Mouse (Mus musculus) E14TG2a.4 (cell line): ENCODE data around the gene Edrf1.

Experiments
- H3K27me3 ChIP-seq: 2 replicates; pipeline ENCODE4 v1.6.1; 2014; ENCODE audit warnings: low read length, control low read depth; ENCODE audit not compliant: insufficient read depth
- H3K36me3 ChIP-seq: 2 replicates; pipeline ENCODE4 v1.6.1; 2014; ENCODE audit warnings: low read length, control low read depth; ENCODE audit not compliant: insufficient read depth
- H3K4me1 ChIP-seq: replicated peaks from 2 replicates; pipeline ENCODE4 v1.6.1; 2014; ENCODE audit warnings: low read depth, low read length, control low read depth
- H3K4me3 ChIP-seq: replicated peaks from 2 replicates; pipeline ENCODE4 v1.5.1; 2014; ENCODE audit warnings: mild to moderate bottlenecking, low read length
- H3K9me3 ChIP-seq: 2 replicates; pipeline ENCODE4 v1.6.1; 2014; ENCODE audit warnings: low read length, control low read depth
- CTCF ChIP-seq: conservative IDR thresholded peaks from 2 replicates; pipeline ENCODE4 v1.5.1; 2014; ENCODE audit warnings: low read length
- NANOG ChIP-seq: IDR thresholded peaks from 2 replicates; pipeline ENCODE4 v1.6.1; 2014; ENCODE audit warnings: borderline replicate concordance, low read length, mixed read lengths
- POU5F1 ChIP-seq: IDR thresholded peaks from 2 replicates; pipeline ENCODE4 v1.6.1; 2014; ENCODE audit warnings: low read length, borderline replicate concordance

Edrf1 gene

GRCm38 (mm10) chr7:133637361-133638305 lies at the start of gene Edrf1:
Gene Edrf1 (plus strand): TSS chr7:133637543.
- Histone ChIP-seq H3K27me3 (no peaks in the 10 kb centered on the region), H3K4me1 (peaks cover 25% of the 10 kb centered on the region), H3K36me3 (peaks cover 38% of the 10 kb centered on the region), H3K9me3 (no peaks in the 10 kb centered on the region), H3K4me3 (peak within 1 kb of the TSS; percentile 96)
- TF ChIP-seq CTCF (no peak), NANOG (no peak), POU5F1 (no peak)

- H3K27me3 ChIP-seq, result peaks cover 3% of the 10 kb centered on the region; the same call in 1 of the 2 replicates
- H3K36me3 ChIP-seq, result no peaks in the 10 kb centered on the region
Measured at GRCm38 (mm10) chr7:133591750-133592149, 45.6 kb upstream of the Edrf1 start.

GRCm38 (mm10) chr7:133600558-133600957 lies 36.8 kb upstream of the Edrf1 start:
- TF ChIP-seq CTCF (no peak), POU5F1 (no peak), NANOG (no peak)
- Histone ChIP-seq H3K27me3 (peaks cover 7% of the 10 kb centered on the region; the same call in 1 of the 2 replicates), H3K4me1 (peaks cover 24% of the 10 kb centered on the region), H3K9me3 (no peaks in the 10 kb centered on the region), H3K36me3 (no peaks in the 10 kb centered on the region), H3K4me3 (no peak overlapping the region)

More at GRCm38 (mm10) chr7:133591750-133592149, 45.6 kb upstream of the Edrf1 start:
- TF ChIP-seq CTCF (no peak), NANOG (no peak)
- H3K4me1 ChIP-seq, result 0 out of 2 replicates have a peak, but pooled peaks cover 11% of the 10 kb centered on the region
- H3K9me3 ChIP-seq, result peaks cover 5% of the 10 kb centered on the region
- H3K4me3 ChIP-seq, result no peak overlapping the region

GRCm38 (mm10) chr7:133602058-133602457 lies 35.3 kb upstream of the Edrf1 start, which contains the start of gene Tex36:
Gene Tex36 (minus strand): TSS chr7:133602158.
- Histone ChIP-seq H3K27me3 (peaks cover 7% of the 10 kb centered on the region; the same call in 1 of the 2 replicates), H3K9me3 (no peaks in the 10 kb centered on the region), H3K4me3 (no peak within 1 kb of the TSS), H3K36me3 (no peaks in the 10 kb centered on the region), H3K4me1 (peaks cover 29% of the 10 kb centered on the region)
- no peak for TF ChIP-seq CTCF
- TF ChIP-seq POU5F1, result no peak
- no peak for TF ChIP-seq NANOG

- peaks cover 32% of the 10 kb centered on the region for H3K4me1 ChIP-seq
- no peak overlapping the region for H3K4me3 ChIP-seq
- TF ChIP-seq NANOG (no peak), CTCF (no peak), POU5F1 (no peak)
- H3K9me3 ChIP-seq, result no peaks in the 10 kb centered on the region
- H3K36me3 ChIP-seq, result no peaks in the 10 kb centered on the region
- peaks cover 7% of the 10 kb centered on the region; the same call in 1 of the 2 replicates for H3K27me3 ChIP-seq
Measured at GRCm38 (mm10) chr7:133603156-133603555, 34.2 kb upstream of the Edrf1 start.

- no peaks in the 10 kb centered on the region for H3K9me3 ChIP-seq
- H3K27me3 ChIP-seq, result peaks cover 7% of the 10 kb centered on the region; the same call in 1 of the 2 replicates
- no peaks in the 10 kb centered on the region for H3K36me3 ChIP-seq
- TF ChIP-seq CTCF (no peak), NANOG (no peak), POU5F1 (no peak)
- H3K4me3 ChIP-seq, result no peak overlapping the region
- peaks cover 38% of the 10 kb centered on the region for H3K4me1 ChIP-seq
Measured at GRCm38 (mm10) chr7:133604427-133605081, 32.8 kb upstream of the Edrf1 start.

- Histone ChIP-seq H3K4me1 (peaks cover 47% of the 10 kb centered on the region), H3K9me3 (no peaks in the 10 kb centered on the region), H3K4me3 (no peak overlapping the region), H3K36me3 (no peaks in the 10 kb centered on the region), H3K27me3 (no peaks in the 10 kb centered on the region)
- no peak for TF ChIP-seq CTCF
- TF ChIP-seq NANOG, result no peak
- no peak for TF ChIP-seq POU5F1
Measured at GRCm38 (mm10) chr7:133607331-133607730, 30.0 kb upstream of the Edrf1 start.

GRCm38 (mm10) chr7:133607883-133608575 lies 29.3 kb upstream of the Edrf1 start:
- no peaks in the 10 kb centered on the region for H3K36me3 ChIP-seq
- no peaks in the 10 kb centered on the region for H3K27me3 ChIP-seq
- H3K4me3 ChIP-seq, result no peak overlapping the region
- H3K4me1 ChIP-seq, result peaks cover 53% of the 10 kb centered on the region
- TF ChIP-seq CTCF (no peak), NANOG (no peak), POU5F1 (no peak)
- H3K9me3 ChIP-seq, result no peaks in the 10 kb centered on the region
